Mouse (Mus musculus) ES-Bruce4 (cell line): ENCODE measurements around the gene Hdac1. TPM values are rescaled to one million over a fixed set of nuclear protein-coding genes. Genes with fewer than 3 reads are reported as not detected.
"Not testable (repeated sequence)": the region's sequence is repeated elsewhere in the genome, so short reads cannot be mapped to it uniquely, and the experiment has no call there.

Experiments
- H3K27ac ChIP-seq: 2 replicates; pipeline ENCODE4 v1.5.1; 2012; ENCODE audit warnings: low read length, inconsistent platforms; ENCODE audit not compliant: insufficient read depth
- H3K27me3 ChIP-seq: 2 replicates; pipeline ENCODE4 v1.6.1; 2012; ENCODE audit warnings: mild to moderate bottlenecking, low read length, inconsistent platforms; ENCODE audit not compliant: control insufficient read depth, poor library complexity, insufficient read depth, severe bottlenecking
- H3K36me3 ChIP-seq: 2 replicates; pipeline ENCODE4 v1.6.1; 2012; ENCODE audit warnings: inconsistent platforms, mild to moderate bottlenecking, low read length, moderate library complexity; ENCODE audit not compliant: control insufficient read depth, poor library complexity, insufficient read depth, severe bottlenecking
- H3K4me1 ChIP-seq: one replicate; pipeline ENCODE4 v1.8.1; 2011; ENCODE audit warnings: low read length; ENCODE audit not compliant: control insufficient read depth, insufficient read depth
- H3K4me3 ChIP-seq: 2 replicates; pipeline ENCODE4 v1.5.1; 2011; ENCODE audit warnings: low read depth, mild to moderate bottlenecking, low read length
- H3K9ac ChIP-seq: 2 replicates; pipeline ENCODE4 v1.6.1; 2012; ENCODE audit warnings: low read depth, mild to moderate bottlenecking, inconsistent platforms; ENCODE audit not compliant: poor library complexity, severe bottlenecking
- H3K9me3 ChIP-seq: replicated peaks from 2 replicates; pipeline ENCODE4 v1.6.1; 2012; ENCODE audit warnings: mild to moderate bottlenecking, low read length, inconsistent platforms; ENCODE audit not compliant: control insufficient read depth, poor library complexity, insufficient read depth, severe bottlenecking
- CTCF ChIP-seq: IDR thresholded peaks from one replicate; pipeline ENCODE4 v1.8.1; 2011; ENCODE audit warnings: low read depth, low read length
- EP300 ChIP-seq: IDR thresholded peaks from 2 replicates; pipeline ENCODE4 v1.6.1; 2011; ENCODE audit warnings: low read depth, low read length; ENCODE audit not compliant: insufficient read depth
- POLR2A ChIP-seq: IDR thresholded peaks from one replicate; pipeline ENCODE4 v1.8.1; 2011; ENCODE audit warnings: low read length; ENCODE audit not compliant: insufficient read depth
- polyA plus RNA-seq: library from polyadenylated mRNA; stranded (reverse); fragments of >200 nt; gene quantifications from 2 replicates; pipeline ENCODE4 v1.2.4, GENCODE M21; 2011; ENCODE audit warnings: low read depth; ENCODE audit not compliant: missing spikeins, insufficient read depth, insufficient read length

The Hdac1 gene
- polyA plus RNA-seq, 1 experiment, result 304 TPM

DNA sequence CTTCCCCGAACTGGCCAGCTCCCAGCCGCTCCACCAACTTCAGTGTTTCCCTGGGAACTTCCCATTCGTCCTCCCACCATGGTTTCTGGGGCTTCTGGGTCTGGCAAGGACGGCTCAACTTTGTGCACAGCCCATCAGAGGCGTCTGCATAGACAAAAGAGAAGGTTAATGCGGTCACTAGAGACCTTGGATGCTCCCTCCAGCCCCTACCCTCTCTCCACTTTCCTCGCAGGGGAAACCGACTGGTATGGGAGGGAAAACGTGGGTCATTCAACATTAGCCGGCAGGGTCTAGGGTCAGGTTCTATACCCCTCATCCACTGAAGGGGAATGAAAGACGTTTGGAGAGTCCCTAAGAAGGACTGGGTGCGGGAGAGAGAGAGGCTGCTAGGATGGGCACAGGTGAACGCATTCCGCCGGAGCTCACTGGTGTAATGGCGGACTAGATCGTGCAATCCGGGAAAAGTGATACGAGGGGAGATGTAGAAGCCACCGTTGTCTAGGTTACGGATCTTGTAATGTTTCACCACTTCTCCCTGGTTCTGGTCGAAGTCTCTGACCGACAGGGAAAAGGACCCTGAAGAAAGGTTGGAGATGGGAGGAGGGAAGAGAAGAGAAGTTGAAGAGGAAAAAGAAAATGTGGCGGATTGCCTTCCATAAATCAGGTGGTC is 13.5 kb upstream of the Hdac1 start:
- TF ChIP-seq EP300 (no peak), POLR2A (no peak), CTCF (no peak)
- Histone ChIP-seq H3K4me3 (peak overlapping the region; percentile 72), H3K36me3 (no peaks in the 10 kb centered on the region), H3K4me1 (no peaks in the 10 kb centered on the region), H3K27me3 (no peaks in the 10 kb centered on the region), H3K9me3 (no peaks in the 10 kb centered on the region), H3K27ac (peak overlapping the region; percentile 52; the same call in 1 of the 2 replicates), H3K9ac (peak overlapping the region; percentile 77)

DNA sequence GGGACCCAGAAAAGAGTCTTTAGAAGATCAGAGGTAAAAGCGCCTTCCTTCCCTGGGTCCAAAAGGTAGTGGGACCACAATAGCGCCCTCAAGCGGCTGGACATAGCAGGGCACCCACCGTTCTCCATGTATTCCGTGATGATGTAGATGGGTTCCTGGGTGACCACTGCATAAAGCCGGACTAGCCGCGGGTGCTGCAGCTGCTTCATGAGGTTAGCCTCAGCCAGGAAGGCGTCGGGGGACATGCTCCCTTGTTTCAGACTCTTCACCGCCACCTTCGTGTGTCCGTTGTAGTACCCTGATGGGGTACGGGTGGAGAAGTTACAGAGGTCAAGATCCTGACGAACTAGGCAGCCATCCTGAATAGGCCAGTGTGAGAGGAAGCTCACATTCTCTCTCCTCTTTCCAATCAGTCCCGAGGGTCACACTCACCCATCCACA is 12.9 kb upstream of the Hdac1 start:
- TF ChIP-seq CTCF (peak; percentile 95), POLR2A (no peak)
- Histone ChIP-seq H3K36me3 (no peaks in the 10 kb centered on the region), H3K27ac (peak overlapping the region; percentile 52; the same call in 1 of the 2 replicates), H3K4me1 (no peaks in the 10 kb centered on the region), H3K4me3 (peak overlapping the region; percentile 72), H3K27me3 (no peaks in the 10 kb centered on the region), H3K9me3 (no peaks in the 10 kb centered on the region), H3K9ac (peak overlapping the region; percentile 77)

DNA sequence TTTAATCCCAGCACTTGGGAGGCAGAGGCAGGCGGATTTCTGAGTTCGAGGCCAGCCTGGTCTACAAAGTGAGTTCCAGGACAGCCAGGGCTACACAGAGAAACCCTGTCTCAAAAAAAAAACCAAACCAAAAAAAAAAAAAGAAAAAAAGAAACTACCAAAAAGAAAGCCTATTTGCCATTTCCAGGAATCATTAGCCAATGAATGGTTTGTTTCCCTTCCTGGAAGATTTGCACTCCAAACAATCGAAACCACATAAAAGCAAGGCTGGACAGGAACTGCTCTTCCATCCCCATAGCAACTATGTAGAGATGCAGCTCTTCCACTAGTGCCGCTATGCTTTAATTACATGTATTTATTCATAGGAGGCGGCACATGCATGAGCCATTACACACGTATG is 12.0 kb upstream of the Hdac1 start:
- H3K9ac ChIP-seq, H3K27ac ChIP-seq, H3K36me3 ChIP-seq, H3K27me3 ChIP-seq, H3K4me1 ChIP-seq, H3K9me3 ChIP-seq, H3K4me3 ChIP-seq: not testable (repeated sequence)

DNA sequence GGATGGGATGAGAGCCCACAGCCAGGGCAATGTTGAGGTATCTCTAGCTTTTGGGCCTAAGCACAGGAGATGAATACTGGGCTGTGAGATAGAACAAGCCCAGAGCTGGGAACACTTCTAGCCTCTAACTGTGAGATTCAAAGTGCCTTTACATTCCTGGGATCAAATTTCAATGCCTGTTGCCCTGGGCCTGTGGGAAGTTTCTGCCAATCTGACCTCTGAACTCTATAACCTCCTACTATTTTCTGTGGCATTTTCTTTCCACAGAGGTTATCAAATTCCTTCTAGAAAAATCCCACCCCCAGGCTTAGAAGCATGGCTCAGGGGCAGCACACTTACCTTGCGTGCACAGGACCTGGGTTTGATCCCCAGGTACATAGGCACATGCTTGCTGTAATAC is 7.8 kb upstream of the Hdac1 start:
- Histone ChIP-seq H3K36me3 (no peaks in the 10 kb centered on the region; the same call in 1 of the 2 replicates), H3K4me1 (peaks cover 1% of the 10 kb centered on the region), H3K9ac (no peak overlapping the region), H3K9me3 (no peaks in the 10 kb centered on the region), H3K27ac (no peak overlapping the region), H3K27me3 (no peaks in the 10 kb centered on the region), H3K4me3 (no peak overlapping the region)
- no peak for TF ChIP-seq CTCF
- no peak for TF ChIP-seq EP300
- no peak for TF ChIP-seq POLR2A

DNA sequence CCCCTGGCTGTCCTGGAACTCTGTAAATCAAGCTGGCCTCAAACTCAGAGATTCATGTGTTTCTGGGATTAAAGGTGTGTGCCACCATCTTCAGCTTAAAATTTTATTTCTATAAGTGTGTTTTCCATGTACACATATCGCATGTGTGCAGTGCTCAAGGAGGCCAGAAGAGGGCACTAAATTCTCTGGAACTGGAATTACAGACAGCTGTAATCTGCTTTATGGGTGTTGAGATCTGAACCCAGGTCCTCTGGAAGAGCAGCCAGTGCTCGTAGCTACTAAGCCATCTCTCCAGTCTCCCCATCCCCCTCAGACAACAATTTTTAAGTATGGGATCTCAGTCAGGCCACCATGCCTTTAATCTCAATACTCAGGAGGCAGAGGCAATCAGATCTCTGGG is 6.8 kb upstream of the Hdac1 start:
- Histone ChIP-seq H3K27me3 (no peaks in the 10 kb centered on the region), H3K36me3 (no peaks in the 10 kb centered on the region; the same call in 1 of the 2 replicates), H3K9ac (no peak overlapping the region), H3K27ac (no peak overlapping the region), H3K4me3 (no peak overlapping the region), H3K9me3 (no peaks in the 10 kb centered on the region), H3K4me1 (peaks cover 4% of the 10 kb centered on the region)
- TF ChIP-seq EP300 (no peak), CTCF (no peak), POLR2A (no peak)

DNA sequence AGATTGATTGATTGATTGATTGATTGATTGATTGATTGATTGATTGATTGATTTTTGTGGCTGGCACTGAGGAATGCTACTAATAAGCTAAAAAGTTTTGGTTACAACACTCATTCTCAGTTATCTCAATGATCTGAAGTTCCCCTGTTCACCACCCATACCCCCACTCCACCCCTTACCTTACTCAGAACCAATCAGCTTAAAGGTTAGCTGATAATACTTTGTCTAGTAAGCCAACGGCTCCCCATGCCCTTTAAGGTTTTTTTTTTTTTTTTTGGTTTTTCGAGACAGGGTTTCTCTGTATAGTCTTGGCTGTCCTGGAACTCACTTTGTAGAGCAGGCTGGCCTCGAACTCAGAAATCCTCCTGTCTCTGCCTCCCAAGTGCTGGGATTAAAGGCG is 5.1 kb upstream of the Hdac1 start:
- H3K4me1 ChIP-seq, H3K27ac ChIP-seq, H3K36me3 ChIP-seq, H3K9ac ChIP-seq, H3K9me3 ChIP-seq, H3K4me3 ChIP-seq, H3K27me3 ChIP-seq: not testable (repeated sequence)
